Mouse (Mus musculus): Measurements from ENCODE around the gene Scel. TPM values are rescaled to one million over a fixed set of nuclear protein-coding genes. Genes with fewer than 3 reads are reported as not detected.

Scel gene
- polyA plus RNA-seq, 1 experiment from 2014 or later: 7.0 TPM

- Histone ChIP-seq H3K9me3 (ENCODE audit: control insufficient read depth, low read length) (no peaks in the 10 kb centered on the region), H3K27me3 (replicated peaks; ENCODE audit: control insufficient read depth, insufficient read depth, low read length) (no peaks in the 10 kb centered on the region), H3K4me3 (ENCODE audit: low read depth, low read length) (no peak overlapping the region), H3K4me2 (ENCODE audit: low read depth, low read length) (no peak overlapping the region), H3K9ac (ENCODE audit: low read depth, low read length) (no peak overlapping the region), H3K4me1 (ENCODE audit: control insufficient read depth, insufficient read depth, low read length) (no peaks in the 10 kb centered on the region), H3K36me3 (ENCODE audit: control insufficient read depth, insufficient read depth, low read length) (no peaks in the 10 kb centered on the region), H3K27ac (replicated peaks; ENCODE audit: low read depth, low read length) (no peak overlapping the region)
- ATAC-seq (ENCODE audit: low read depth) (no peak), DNase-seq (ENCODE audit: low spot score) (no peak)
- 80% methylated on average over 12 of the region's 12 CpGs for WGBS
Observed at GRCm38 (mm10) chr14:103546246-103546645, 33.1 kb downstream of the Scel start.

- DNase-seq (ENCODE audit: low spot score): no peak
- ATAC-seq (ENCODE audit: low read depth): no peak
- H3K4me1 ChIP-seq (ENCODE audit: control insufficient read depth, insufficient read depth, low read length): no peaks in the 10 kb centered on the region
- H3K27ac ChIP-seq (replicated peaks; ENCODE audit: low read depth, low read length): no peak overlapping the region
- no peaks in the 10 kb centered on the region for H3K9me3 ChIP-seq (ENCODE audit: control insufficient read depth, low read length)
- H3K4me2 ChIP-seq (ENCODE audit: low read depth, low read length): no peak overlapping the region
- H3K4me3 ChIP-seq (ENCODE audit: low read depth, low read length): no peak overlapping the region
- no peak overlapping the region for H3K9ac ChIP-seq (ENCODE audit: low read depth, low read length)
- 76% methylated on average over 6 of the region's 6 CpGs for WGBS
- H3K36me3 ChIP-seq (ENCODE audit: control insufficient read depth, insufficient read depth, low read length): no peaks in the 10 kb centered on the region
- no peaks in the 10 kb centered on the region for H3K27me3 ChIP-seq (replicated peaks; ENCODE audit: control insufficient read depth, insufficient read depth, low read length)
Observed at GRCm38 (mm10) chr14:103548220-103548619, 35.1 kb downstream of the Scel start.

GRCm38 (mm10) chr14:103550480-103550879, 37.3 kb downstream of the Scel start:
- Histone ChIP-seq H3K27me3 (replicated peaks; ENCODE audit: control insufficient read depth, insufficient read depth, low read length) (no peaks in the 10 kb centered on the region), H3K4me3 (ENCODE audit: low read depth, low read length) (no peak overlapping the region), H3K9ac (ENCODE audit: low read depth, low read length) (no peak overlapping the region), H3K9me3 (ENCODE audit: control insufficient read depth, low read length) (no peaks in the 10 kb centered on the region), H3K4me1 (ENCODE audit: control insufficient read depth, insufficient read depth, low read length) (no peaks in the 10 kb centered on the region), H3K36me3 (ENCODE audit: control insufficient read depth, insufficient read depth, low read length) (no peaks in the 10 kb centered on the region), H3K27ac (replicated peaks; ENCODE audit: low read depth, low read length) (no peak overlapping the region), H3K4me2 (ENCODE audit: low read depth, low read length) (no peak overlapping the region)
- 13% methylated on average over 8 of the region's 8 CpGs for WGBS
- ATAC-seq (ENCODE audit: low read depth) (peak; percentile 80), DNase-seq (ENCODE audit: low spot score) (peak; percentile 81)

- Histone ChIP-seq H3K9ac (ENCODE audit: low read depth, low read length) (no peak overlapping the region), H3K4me3 (ENCODE audit: low read depth, low read length) (no peak overlapping the region), H3K27me3 (replicated peaks; ENCODE audit: control insufficient read depth, insufficient read depth, low read length) (no peaks in the 10 kb centered on the region), H3K9me3 (ENCODE audit: control insufficient read depth, low read length) (no peaks in the 10 kb centered on the region), H3K27ac (replicated peaks; ENCODE audit: low read depth, low read length) (no peak overlapping the region), H3K36me3 (ENCODE audit: control insufficient read depth, insufficient read depth, low read length) (no peaks in the 10 kb centered on the region), H3K4me1 (ENCODE audit: control insufficient read depth, insufficient read depth, low read length) (no peaks in the 10 kb centered on the region), H3K4me2 (ENCODE audit: low read depth, low read length) (no peak overlapping the region)
- ATAC-seq (ENCODE audit: low read depth): no peak
- no peak for DNase-seq (ENCODE audit: low spot score)
- WGBS: 75% methylated on average over 10 of the region's 10 CpGs
Observed at GRCm38 (mm10) chr14:103550921-103551320, 37.8 kb downstream of the Scel start.

- no peaks in the 10 kb centered on the region for H3K4me1 ChIP-seq (ENCODE audit: control insufficient read depth, insufficient read depth, low read length)
- H3K4me3 ChIP-seq (ENCODE audit: low read depth, low read length): no peak overlapping the region
- H3K36me3 ChIP-seq (ENCODE audit: control insufficient read depth, insufficient read depth, low read length): no peaks in the 10 kb centered on the region
- no peak overlapping the region for H3K4me2 ChIP-seq (ENCODE audit: low read depth, low read length)
- H3K9me3 ChIP-seq (ENCODE audit: control insufficient read depth, low read length): no peaks in the 10 kb centered on the region
- no peak overlapping the region for H3K27ac ChIP-seq (replicated peaks; ENCODE audit: low read depth, low read length)
- no peak for DNase-seq (ENCODE audit: low spot score)
- no peak for ATAC-seq (ENCODE audit: low read depth)
- 53% methylated on average over 4 of the region's 4 CpGs for WGBS
- H3K27me3 ChIP-seq (replicated peaks; ENCODE audit: control insufficient read depth, insufficient read depth, low read length): no peaks in the 10 kb centered on the region
- no peak overlapping the region for H3K9ac ChIP-seq (ENCODE audit: low read depth, low read length)
Observed at GRCm38 (mm10) chr14:103551921-103552320, 38.8 kb downstream of the Scel start.

GRCm38 (mm10) chr14:103552379-103552778, 39.2 kb downstream of the Scel start:
- Histone ChIP-seq H3K9ac (ENCODE audit: low read depth, low read length) (no peak overlapping the region), H3K27me3 (replicated peaks; ENCODE audit: control insufficient read depth, insufficient read depth, low read length) (no peaks in the 10 kb centered on the region), H3K4me3 (ENCODE audit: low read depth, low read length) (no peak overlapping the region), H3K4me1 (ENCODE audit: control insufficient read depth, insufficient read depth, low read length) (no peaks in the 10 kb centered on the region), H3K36me3 (ENCODE audit: control insufficient read depth, insufficient read depth, low read length) (no peaks in the 10 kb centered on the region), H3K4me2 (ENCODE audit: low read depth, low read length) (no peak overlapping the region), H3K9me3 (ENCODE audit: control insufficient read depth, low read length) (no peaks in the 10 kb centered on the region), H3K27ac (replicated peaks; ENCODE audit: low read depth, low read length) (no peak overlapping the region)
- WGBS: 48% methylated on average over 4 of the region's 4 CpGs
- ATAC-seq (ENCODE audit: low read depth) (no peak), DNase-seq (ENCODE audit: low spot score) (no peak)

- DNase-seq (ENCODE audit: low spot score) (no peak), ATAC-seq (ENCODE audit: low read depth) (no peak)
- Histone ChIP-seq H3K9ac (ENCODE audit: low read depth, low read length) (no peak overlapping the region), H3K4me1 (ENCODE audit: control insufficient read depth, insufficient read depth, low read length) (no peaks in the 10 kb centered on the region), H3K4me3 (ENCODE audit: low read depth, low read length) (no peak overlapping the region), H3K27ac (replicated peaks; ENCODE audit: low read depth, low read length) (no peak overlapping the region), H3K9me3 (ENCODE audit: control insufficient read depth, low read length) (no peaks in the 10 kb centered on the region), H3K36me3 (ENCODE audit: control insufficient read depth, insufficient read depth, low read length) (no peaks in the 10 kb centered on the region), H3K27me3 (replicated peaks; ENCODE audit: control insufficient read depth, insufficient read depth, low read length) (no peaks in the 10 kb centered on the region), H3K4me2 (ENCODE audit: low read depth, low read length) (no peak overlapping the region)
- WGBS: 30% methylated on average over 5 of the region's 5 CpGs
Observed at GRCm38 (mm10) chr14:103556609-103557008, 43.5 kb downstream of the Scel start.

GRCm38 (mm10) chr14:103561383-103562096, 48.4 kb downstream of the Scel start:
- Histone ChIP-seq H3K9me3 (ENCODE audit: control insufficient read depth, low read length) (no peaks in the 10 kb centered on the region), H3K4me2 (ENCODE audit: low read depth, low read length) (no peak overlapping the region), H3K4me1 (ENCODE audit: control insufficient read depth, insufficient read depth, low read length) (no peaks in the 10 kb centered on the region), H3K27ac (replicated peaks; ENCODE audit: low read depth, low read length) (no peak overlapping the region), H3K27me3 (replicated peaks; ENCODE audit: control insufficient read depth, insufficient read depth, low read length) (no peaks in the 10 kb centered on the region), H3K9ac (ENCODE audit: low read depth, low read length) (no peak overlapping the region), H3K36me3 (ENCODE audit: control insufficient read depth, insufficient read depth, low read length) (no peaks in the 10 kb centered on the region), H3K4me3 (ENCODE audit: low read depth, low read length) (no peak overlapping the region)
- no peak for ATAC-seq (ENCODE audit: low read depth)
- no peak for DNase-seq (ENCODE audit: low spot score)
- 77% methylated on average over 8 of the region's 8 CpGs for WGBS

- DNase-seq (ENCODE audit: low spot score): no peak
- H3K4me2 ChIP-seq (ENCODE audit: low read depth, low read length): no peak overlapping the region
- no peak for ATAC-seq (ENCODE audit: low read depth)
- no peaks in the 10 kb centered on the region for H3K4me1 ChIP-seq (ENCODE audit: control insufficient read depth, insufficient read depth, low read length)
- H3K27me3 ChIP-seq (replicated peaks; ENCODE audit: control insufficient read depth, insufficient read depth, low read length): no peaks in the 10 kb centered on the region
- 30% methylated on average over 1 of the region's 1 CpGs for WGBS
- H3K9ac ChIP-seq (ENCODE audit: low read depth, low read length): no peak overlapping the region
- no peaks in the 10 kb centered on the region for H3K9me3 ChIP-seq (ENCODE audit: control insufficient read depth, low read length)
- H3K4me3 ChIP-seq (ENCODE audit: low read depth, low read length): no peak overlapping the region
- H3K36me3 ChIP-seq (ENCODE audit: control insufficient read depth, insufficient read depth, low read length): no peaks in the 10 kb centered on the region
- no peak overlapping the region for H3K27ac ChIP-seq (replicated peaks; ENCODE audit: low read depth, low read length)
Observed at GRCm38 (mm10) chr14:103567957-103568356, 54.8 kb downstream of the Scel start.
